In the genomic region with DNA sequence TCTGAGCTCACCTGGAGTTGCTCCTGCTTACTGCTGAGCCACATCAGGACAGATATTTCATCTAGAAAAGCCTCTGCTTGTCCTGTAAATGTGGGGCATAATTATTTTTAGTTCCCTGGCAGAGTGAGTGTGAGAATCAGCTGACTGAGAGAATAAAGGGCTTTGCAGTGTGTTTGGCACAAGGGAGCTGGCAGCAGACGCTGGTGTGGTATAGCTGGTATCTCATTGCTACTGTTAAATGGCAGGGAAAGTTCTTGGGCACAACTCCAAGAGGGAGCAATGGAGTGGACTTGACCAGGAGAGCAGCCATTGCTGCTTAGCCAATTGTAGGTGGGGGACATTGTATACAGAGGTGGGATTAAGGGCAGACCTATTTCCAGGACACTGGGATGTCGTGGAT, we compare ENCODE assay signal across 13 mouse cellular contexts.
DNase-seq lines count a peak whose midpoint lies in the region; TF ChIP-seq lines count a peak whose summit lies in the region.
"Had no signal": no experiment of that assay in that cellular context is flagged by ENCODE, and none has a peak within 500 bp of the region (broad histone marks: within the 10 kb centered on the region; RNA-seq: fewer than 3 reads in every experiment).

No protein-coding gene starts in this region.

- WGBS in olfactory bulb, adult 2 months, result 46% methylated on average over 2 of the region's 2 CpGs

- TF ChIP-seq POLR2A in olfactory bulb, adult 2 months (IDR thresholded peaks at IDR 0.05; ENCODE audit: insufficient read depth, low read depth, low read length), result no peak

- H3K4me1 ChIP-seq in olfactory bulb, adult 2 months (ENCODE audit: control insufficient read depth, insufficient read depth, low read length), result peaks cover 2% of the 10 kb centered on the region; the same call in 1 of the 2 replicates

- no peak overlapping the region for H3K4me3 ChIP-seq in olfactory bulb, adult 2 months (ENCODE audit: insufficient read depth, low read depth, low read length)
- H3K4me3 ChIP-seq: erythroblast, embryonic 14.5 days; myocyte had no signal

- no peak for TF ChIP-seq CTCF in olfactory bulb, adult 2 months (IDR thresholded peaks at IDR 0.05; ENCODE audit: insufficient read depth, low read depth, low read length)

- peak; percentile 12 for DNase-seq in cerebellum, adult 9-11 months
- no peak for DNase-seq in cerebellum, postnatal 14 days
- peak; percentile 36 to 37 for DNase-seq in layer of hippocampus, adult 8-10 months (ENCODE audit: low spot score in 2 of 2)
- no peak for DNase-seq in layer of hippocampus, postnatal 36 days
- peak; percentile 32 for DNase-seq in heart, postnatal 4 days
- no peak for DNase-seq in ovary, postnatal 10 days (ENCODE audit: low spot score)
- no peak for DNase-seq in lung, postnatal 36 days
- DNase-seq: kidney, postnatal 36 days; lung, postnatal 4 days had no signal

- peak overlapping the region; percentile 4 for H3K27ac ChIP-seq in olfactory bulb, adult 2 months (ENCODE audit: insufficient read depth, low read depth, low read length)
- H3K27ac ChIP-seq: liver, embryonic 14.5 days had no signal

Comparison
In these comparisons a context has a peak if more than half of its experiments do, and no peak if none do; other contexts are left out.
1. DNase-seq: peak in cerebellum, adult 9-11 months (single experiment), layer of hippocampus, adult 8-10 months (2 of 2) and heart, postnatal 4 days (single experiment); none in cerebellum, postnatal 14 days (0 of 2), layer of hippocampus, postnatal 36 days (0 of 2), ovary, postnatal 10 days (single experiment) and lung, postnatal 36 days (single experiment).